6 mouse cellular contexts compared by ENCODE assay signal in the genomic region with DNA sequence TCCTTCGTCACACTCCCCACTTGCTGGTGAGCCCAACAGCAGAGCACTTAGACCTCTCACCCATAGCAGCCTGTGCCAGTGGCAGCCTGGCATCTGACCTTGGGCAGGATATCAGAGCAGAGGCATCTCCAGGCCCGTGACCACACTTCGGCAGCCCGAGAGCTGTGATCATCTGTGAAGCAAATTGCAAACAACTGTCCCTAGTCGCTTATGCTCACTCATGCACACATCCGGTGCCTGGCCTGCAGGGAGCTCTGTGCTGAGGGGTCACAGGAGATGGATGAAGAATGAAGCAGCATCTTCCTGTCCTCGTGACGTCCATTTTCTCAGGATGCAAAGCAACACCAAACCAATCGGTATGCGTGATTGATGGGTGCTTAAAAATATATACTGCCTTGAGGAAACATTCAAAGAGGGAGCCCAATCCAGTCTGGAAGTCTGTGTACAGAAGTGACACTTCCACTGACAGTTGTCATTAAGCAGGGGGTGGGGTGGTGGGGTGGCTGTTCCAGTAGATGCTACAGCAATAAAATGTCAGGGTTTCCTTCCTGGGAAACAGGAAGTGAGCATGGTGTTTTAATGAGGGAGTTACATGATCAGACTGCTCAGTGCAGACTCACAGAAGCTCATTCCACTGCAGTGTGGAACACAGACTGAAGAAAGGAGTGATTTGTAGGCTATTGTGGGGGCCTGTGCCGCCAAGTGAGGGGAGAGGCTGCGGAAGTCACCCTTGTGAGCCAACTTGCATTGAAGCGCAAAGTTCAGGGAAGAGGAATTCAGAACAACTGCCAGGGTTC.
DNase-seq lines count a peak whose midpoint lies in the region; ATAC-seq lines count a peak whose summit lies in the region.
"Not testable (repeated sequence)": the region's sequence is repeated elsewhere in the genome, so short reads cannot be mapped to it uniquely, and the experiment has no call there.

No protein-coding gene starts in this region.

- H3K9me3 ChIP-seq in kidney, embryonic 15.5 days (replicated peaks); lung, embryonic 15.5 days: not testable (repeated sequence)

- H3K4me2 ChIP-seq in kidney, embryonic 15.5 days, result 0 out of 2 replicates have a peak overlapping the region, but pooled peaks have one; percentile 10
- not testable (repeated sequence) for H3K4me2 ChIP-seq in lung, embryonic 15.5 days

- peak; percentile 37; the same call in 1 of the 2 replicates for ATAC-seq in granulocyte monocyte progenitor cell, adult 5-6 weeks (replicated peaks; ENCODE audit: poor library complexity, severe bottlenecking)
- peak; percentile 73 for ATAC-seq in kidney, embryonic 15.5 days (replicated peaks; ENCODE audit: low FRiP score)
- ATAC-seq in lung, embryonic 15.5 days (ENCODE audit: borderline replicate concordance, extremely low read depth, low FRiP score, low TSS enrichment), result peak; percentile 37; the same call in 1 of the 2 replicates

- peak overlapping the region; percentile 73 for H3K27ac ChIP-seq in kidney, embryonic 15.5 days
- not testable (repeated sequence) for H3K27ac ChIP-seq in lung, embryonic 15.5 days

- WGBS in kidney, embryonic 15.5 days, result 23% methylated on average over 11 of the region's 13 CpGs
- 45% methylated on average over 13 of the region's 13 CpGs for WGBS in lung, embryonic 15.5 days

- peak; percentile 32 for DNase-seq in A20 (ENCODE audit: low read depth, low spot score)
- peak; percentile 26 for DNase-seq in kidney, postnatal 10 days
- DNase-seq in lung, postnatal 10 days, result peak; percentile 17

- H3K36me3 ChIP-seq in kidney, embryonic 15.5 days; lung, embryonic 15.5 days: not testable (repeated sequence)

- not testable (repeated sequence) for H3K4me3 ChIP-seq in kidney, embryonic 15.5 days (replicated peaks); lung, embryonic 15.5 days

- H3K27me3 ChIP-seq in kidney, embryonic 15.5 days; lung, embryonic 15.5 days: not testable (repeated sequence)

- H3K9ac ChIP-seq in kidney, embryonic 15.5 days; lung, embryonic 15.5 days: not testable (repeated sequence)

- H3K4me1 ChIP-seq in kidney, embryonic 15.5 days, result peaks cover 20% of the 10 kb centered on the region
- H3K4me1 ChIP-seq in lung, embryonic 15.5 days, result not testable (repeated sequence)
